Mouse (Mus musculus) ES-E14 (cell line): ENCODE results near the gene Ank3.

Source experiments
- CHD2 ChIP-seq: IDR thresholded peaks from 2 replicates; pipeline ENCODE4 v1.6.1; 2014; ENCODE audit warnings: mild to moderate bottlenecking, low read depth, low read length, inconsistent platforms
- ZC3H11A ChIP-seq: IDR thresholded peaks from 2 replicates; pipeline ENCODE4 v1.6.1; 2012; ENCODE audit warnings: low read depth, mild to moderate bottlenecking, inconsistent platforms, low read length, borderline replicate concordance

GRCm38 (mm10) chr10:69530326-69530725, 131.8 kb downstream of the Ank3 start:
- TF ChIP-seq CHD2 (no peak), ZC3H11A (no peak)
